11 mouse cellular contexts compared by ENCODE assay signal in the genomic region with DNA sequence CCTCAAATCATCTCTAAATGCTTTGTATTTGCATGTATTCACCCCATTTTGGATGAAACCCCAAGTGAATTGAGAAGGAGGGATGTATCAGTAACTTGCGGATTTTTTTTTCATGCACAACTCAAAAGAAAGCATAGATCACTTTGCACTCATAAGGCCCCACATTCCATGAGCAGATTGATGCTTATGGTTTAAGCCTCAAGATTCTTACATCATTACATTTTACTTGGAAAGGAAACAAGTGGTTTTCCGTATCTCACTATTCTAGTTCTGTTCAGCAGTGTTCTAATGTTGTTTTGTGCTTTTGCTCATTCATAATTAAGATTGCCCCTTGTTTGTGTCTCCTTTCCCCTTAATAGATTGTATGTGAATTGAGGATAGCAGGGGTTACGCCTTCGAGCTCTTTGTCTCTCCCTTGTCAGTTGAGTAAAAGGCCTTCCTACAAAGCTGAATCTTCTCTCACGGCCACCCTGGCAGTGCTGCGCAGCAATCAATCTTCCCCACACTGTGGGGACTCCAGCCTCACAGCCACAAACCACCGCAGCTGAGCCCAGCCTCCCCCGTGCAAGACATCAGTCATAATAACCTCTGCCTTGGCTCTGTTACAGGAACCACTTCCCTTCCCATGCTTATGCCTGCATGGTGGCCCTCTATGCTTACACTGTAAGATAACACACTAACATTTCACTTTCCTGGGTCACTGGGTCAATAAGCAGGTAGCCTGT.
DNase-seq lines count a peak whose midpoint lies in the region; ATAC-seq and TF ChIP-seq lines count a peak whose summit lies in the region.
"Had no signal": no experiment of that assay in that cellular context is flagged by ENCODE, and none has a peak within 500 bp of the region (broad histone marks: within the 10 kb centered on the region; RNA-seq: fewer than 3 reads in every experiment).

No protein-coding gene starts in this region.

- TF ChIP-seq CTCF in thymus, adult 2 months (IDR thresholded peaks at IDR 0.05; ENCODE audit: borderline replicate concordance, control insufficient read depth, extremely low read depth, insufficient read depth, low read length, poor library complexity) = no peak

- no peak overlapping the region for H3K4me2 ChIP-seq in lung, embryonic 15.5 days
- no peak overlapping the region for H3K4me2 ChIP-seq in forebrain, embryonic 14.5 days (ENCODE audit: low read length)
- H3K4me2 ChIP-seq in neural tube, embryonic 12.5 days (replicated peaks) = no peak overlapping the region; the same call in 1 of the 2 replicates
- H3K4me2 ChIP-seq in liver, embryonic 12.5 days = no peak overlapping the region

- H3K4me3 ChIP-seq in lung, embryonic 15.5 days = no peak overlapping the region
- H3K4me3 ChIP-seq in forebrain, embryonic 14.5 days (ENCODE audit: low read depth, low read length) = no peak overlapping the region
- no peak overlapping the region for H3K4me3 ChIP-seq in neural tube, embryonic 12.5 days
- H3K4me3 ChIP-seq in liver, embryonic 12.5 days = no peak overlapping the region
- H3K4me3 ChIP-seq in thymus, adult 2 months (ENCODE audit: control insufficient read depth, insufficient read depth, low read length) = no peak overlapping the region

- no peak for DNase-seq in lung, postnatal 36 days
- DNase-seq in forebrain, embryonic 14.5 days (ENCODE audit: low spot score) = no peak
- DNase-seq in thymus, adult 2 months = no peak
- DNase-seq in testis, postnatal 10 days (ENCODE audit: low spot score) = no peak
- DNase-seq: cerebellum, adult 11 months; lung, postnatal 10 days had no signal

- 30% methylated on average over 8 of the region's 8 CpGs for WGBS in lung, embryonic 15.5 days
- 40% methylated on average over 8 of the region's 8 CpGs for WGBS in forebrain, embryonic 14.5 days
- WGBS in neural tube, embryonic 12.5 days = 14% methylated on average over 8 of the region's 8 CpGs
- 53% methylated on average over 8 of the region's 8 CpGs for WGBS in liver, embryonic 12.5 days (ENCODE audit: insufficient replicate concordance)
- WGBS in thymus, adult 2 months = 21% methylated on average over 8 of the region's 8 CpGs

- no peaks in the 10 kb centered on the region for H3K36me3 ChIP-seq in lung, embryonic 15.5 days
- H3K36me3 ChIP-seq in forebrain, embryonic 14.5 days (ENCODE audit: control insufficient read depth, insufficient read depth, low read length) = no peaks in the 10 kb centered on the region
- no peaks in the 10 kb centered on the region for H3K36me3 ChIP-seq in neural tube, embryonic 12.5 days
- no peaks in the 10 kb centered on the region for H3K36me3 ChIP-seq in liver, embryonic 12.5 days
- H3K36me3 ChIP-seq in thymus, adult 2 months (ENCODE audit: control insufficient read depth, insufficient read depth, low read length) = no peaks in the 10 kb centered on the region
- H3K36me3 ChIP-seq: G1E had no signal

- H3K9me3 ChIP-seq in lung, embryonic 15.5 days = no peaks in the 10 kb centered on the region
- H3K9me3 ChIP-seq in forebrain, embryonic 14.5 days (replicated peaks; ENCODE audit: control insufficient read depth, low read length) = no peaks in the 10 kb centered on the region
- no peaks in the 10 kb centered on the region for H3K9me3 ChIP-seq in neural tube, embryonic 12.5 days
- H3K9me3 ChIP-seq in liver, embryonic 12.5 days (replicated peaks) = no peaks in the 10 kb centered on the region
- H3K9me3 ChIP-seq: G1E had no signal

- ATAC-seq in lung, embryonic 15.5 days (ENCODE audit: borderline replicate concordance, extremely low read depth, low FRiP score, low TSS enrichment) = peak; percentile 27; the same call in 1 of the 2 replicates
- ATAC-seq in forebrain, embryonic 14.5 days = peak; percentile 73; the same call in 1 of the 2 replicates
- ATAC-seq in inflammation-experienced regulatory T-cells, adult 6 months = peak; percentile 48
- peak; percentile 93 for ATAC-seq in neural tube, embryonic 12.5 days (ENCODE audit: low FRiP score, low read depth)
- no peak for ATAC-seq in liver, embryonic 12.5 days

- no peaks in the 10 kb centered on the region for H3K4me1 ChIP-seq in lung, embryonic 15.5 days
- peaks cover 8% of the 10 kb centered on the region; the same call in 1 of the 2 replicates for H3K4me1 ChIP-seq in forebrain, embryonic 14.5 days (ENCODE audit: control insufficient read depth, insufficient read depth, low read length)
- H3K4me1 ChIP-seq in neural tube, embryonic 12.5 days = peaks cover 6% of the 10 kb centered on the region; the same call in 1 of the 2 replicates
- H3K4me1 ChIP-seq in liver, embryonic 12.5 days = no peaks in the 10 kb centered on the region
- no peaks in the 10 kb centered on the region for H3K4me1 ChIP-seq in thymus, adult 2 months (replicated peaks; ENCODE audit: control insufficient read depth, insufficient read depth, low read length)

- no peaks in the 10 kb centered on the region for H3K27me3 ChIP-seq in lung, embryonic 15.5 days
- no peaks in the 10 kb centered on the region for H3K27me3 ChIP-seq in forebrain, embryonic 14.5 days (replicated peaks; ENCODE audit: control insufficient read depth, insufficient read depth, low read length)
- no peaks in the 10 kb centered on the region for H3K27me3 ChIP-seq in neural tube, embryonic 12.5 days (replicated peaks)
- H3K27me3 ChIP-seq in liver, embryonic 12.5 days (replicated peaks) = no peaks in the 10 kb centered on the region
- H3K27me3 ChIP-seq in thymus, adult 2 months (ENCODE audit: control insufficient read depth, insufficient read depth, low read length) = no peaks in the 10 kb centered on the region

- no peak overlapping the region for H3K9ac ChIP-seq in lung, embryonic 15.5 days
- no peak overlapping the region for H3K9ac ChIP-seq in forebrain, embryonic 14.5 days (ENCODE audit: low read length)
- H3K9ac ChIP-seq in neural tube, embryonic 12.5 days = no peak overlapping the region
- H3K9ac ChIP-seq in liver, embryonic 12.5 days = no peak overlapping the region

- no peak overlapping the region for H3K27ac ChIP-seq in lung, embryonic 15.5 days
- H3K27ac ChIP-seq in forebrain, embryonic 14.5 days (ENCODE audit: low read depth, low read length) = peak overlapping the region; percentile 17; the same call in 1 of the 2 replicates
- H3K27ac ChIP-seq in neural tube, embryonic 12.5 days = no peak overlapping the region
- no peak overlapping the region for H3K27ac ChIP-seq in liver, embryonic 12.5 days
- no peak overlapping the region for H3K27ac ChIP-seq in thymus, adult 2 months (ENCODE audit: control insufficient read depth, insufficient read depth, low read length)

- no peak for TF ChIP-seq POLR2A in thymus, adult 2 months (IDR thresholded peaks at IDR 0.05; ENCODE audit: control insufficient read depth, extremely low read depth, insufficient read depth, low read length, poor library complexity)
